Mouse (Mus musculus) C2C12 (cell line): ENCODE measurements around the gene Grm4.

ENCODE experiments used
- CTCF ChIP-seq: IDR thresholded peaks from one replicate; pipeline ENCODE4 v1.5.1; 2011; ENCODE audit not compliant: control insufficient read depth, insufficient read depth, insufficient read length
- MYOD1 ChIP-seq: IDR thresholded peaks from one replicate; pipeline ENCODE4 v1.6.1; 2011; ENCODE audit warnings: low read depth; ENCODE audit not compliant: control insufficient read depth, insufficient read length
- MYOG ChIP-seq: IDR thresholded peaks from one replicate; pipeline ENCODE4 v1.6.1; 2011; ENCODE audit not compliant: control insufficient read depth, insufficient read length; ENCODE audit errors: extremely low read depth
- USF1 ChIP-seq: IDR thresholded peaks from one replicate; pipeline ENCODE4 v1.6.1; 2011; ENCODE audit warnings: low read depth, mild to moderate bottlenecking, control low read depth, moderate library complexity

DNA sequence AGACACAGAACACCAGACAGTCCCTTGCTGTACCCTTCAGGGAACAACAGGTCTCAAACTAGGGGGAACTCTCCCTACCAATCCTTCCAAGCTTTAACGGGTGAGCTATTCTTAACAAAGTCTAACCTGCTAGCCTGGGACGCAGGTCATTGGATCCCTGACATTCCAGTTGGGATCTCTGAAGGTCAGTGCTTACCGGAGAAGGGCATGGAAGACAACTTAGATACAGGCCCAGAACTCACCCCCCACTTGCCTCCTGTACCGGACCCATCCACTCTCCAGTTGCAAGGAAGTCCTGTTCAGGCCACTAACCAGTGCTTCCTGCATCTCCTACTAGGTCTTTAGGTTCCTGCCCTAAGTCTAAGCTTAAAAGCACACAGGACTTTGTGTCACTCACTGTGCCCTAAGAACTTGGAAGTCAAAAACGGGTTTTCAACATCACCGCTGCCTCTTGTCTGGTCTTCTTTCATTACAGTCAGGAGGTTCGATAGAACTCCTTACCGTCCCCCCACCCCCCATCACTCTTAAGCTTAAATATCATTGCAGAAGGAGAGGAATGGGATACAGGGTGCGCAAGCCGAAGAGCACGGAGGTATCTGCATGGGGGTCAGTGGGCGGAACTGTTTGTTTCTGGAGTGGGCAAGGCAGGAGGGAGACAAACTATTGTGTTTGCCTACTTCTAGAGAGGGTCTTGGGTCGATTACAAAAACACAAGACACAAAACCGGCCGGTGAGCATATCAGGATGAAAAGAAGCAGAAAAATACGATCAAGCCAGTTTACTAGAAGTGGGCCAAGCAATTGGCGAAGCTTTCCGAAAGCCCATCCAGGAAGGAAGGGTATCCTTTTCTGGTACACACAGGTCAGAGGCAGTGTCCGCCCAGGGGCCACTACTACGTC is 33.1 kb upstream of the Grm4 start:
- no peak for TF ChIP-seq MYOD1
- no peak for TF ChIP-seq CTCF
- no peak for TF ChIP-seq USF1
- no peak for TF ChIP-seq MYOG
